18 mouse cellular contexts compared by ENCODE assay signal in genomic region chr15:5119707-5120106, GRCm38 (mm10). TPM values are rescaled to one million over a fixed set of nuclear protein-coding genes. Genes with fewer than 3 reads are reported as not detected.
A peak's percentile ranks its signal among the peaks of the same experiment; 100 is the strongest.
DNase-seq lines count a peak whose midpoint lies in the region; ATAC-seq and TF ChIP-seq lines count a peak whose summit lies in the region.
"Had no signal": no experiment of that assay in that cellular context is flagged by ENCODE, and none has a peak within 500 bp of the region (broad histone marks: within the 10 kb centered on the region; RNA-seq: fewer than 3 reads in every experiment).

No protein-coding gene starts in this region.

- H3K9me3 ChIP-seq in kidney, postnatal 0 days (replicated peaks; ENCODE audit: low read length): no peaks in the 10 kb centered on the region
- H3K9me3 ChIP-seq in CH12.LX (replicated peaks; ENCODE audit: low read length) (no peaks in the 10 kb centered on the region), MEL (replicated peaks; ENCODE audit: insufficient read depth, low read length) (no peaks in the 10 kb centered on the region)
- H3K9me3 ChIP-seq in liver, embryonic 14.5 days (ENCODE audit: control insufficient read depth, low read length): no peaks in the 10 kb centered on the region
- H3K9me3 ChIP-seq: forebrain, embryonic 15.5 days; heart, embryonic 10.5 days; kidney, embryonic 15.5 days; limb, embryonic 15.5 days had no signal

- peak; percentile 38 for DNase-seq in kidney, postnatal 0 days (ENCODE audit: low spot score)
- no peak for DNase-seq in kidney, postnatal 25 days
- DNase-seq in CH12.LX (ENCODE audit: extremely low read depth) (no peak), MEL (ENCODE audit: low read depth, low spot score) (peak; percentile 48)
- DNase-seq in liver, embryonic 14.5 days (ENCODE audit: low read depth in 3 of 3, low spot score in 3 of 3): no peak
- DNase-seq in layer of hippocampus, postnatal 10 days (ENCODE audit: low spot score in 2 of 2): no peak
- DNase-seq in yolk sac, embryonic 10.5 days (ENCODE audit: low spot score): no peak
- DNase-seq: adrenal gland, postnatal 25 days; cerebellum, postnatal 10 days; embryo, embryonic 11 days; lung, postnatal 4 days; midbrain, embryonic 14.5 days; right cerebral cortex, postnatal 25 days had no signal

- peaks cover 35% of the 10 kb centered on the region for H3K79me2 ChIP-seq in CH12.LX (replicated peaks; ENCODE audit: control insufficient read depth, extremely low read depth, insufficient read depth, poor library complexity, severe bottlenecking)
- H3K79me2 ChIP-seq in MEL (ENCODE audit: control insufficient read depth, insufficient read depth, low read length, poor library complexity): peaks cover 36% of the 10 kb centered on the region

- no peak for TF ChIP-seq EP300 in CH12.LX (IDR thresholded peaks at IDR 0.05; ENCODE audit: low read length)
- TF ChIP-seq EP300 in MEL (IDR thresholded peaks at IDR 0.05; ENCODE audit: low read depth in 1 of 2, low read length in 2 of 2): no peak
- TF ChIP-seq EP300 in liver, embryonic 14.5 days (IDR thresholded peaks at IDR 0.05; ENCODE audit: low read depth): no peak

- TF ChIP-seq RAD21 in CH12.LX (IDR thresholded peaks at IDR 0.05; ENCODE audit: low read depth, low read length) (no peak), MEL (IDR thresholded peaks at IDR 0.05; ENCODE audit: low read depth, low read length) (no peak; the same call in 1 of the 2 replicates)

- no peaks in the 10 kb centered on the region for H3K27me3 ChIP-seq in kidney, postnatal 0 days (ENCODE audit: insufficient read depth, low read length)
- H3K27me3 ChIP-seq in CH12.LX (replicated peaks) (no peaks in the 10 kb centered on the region), MEL (ENCODE audit: control insufficient read depth in 1 of 2, insufficient read depth in 2 of 2, low read length in 2 of 2) (no peaks in the 10 kb centered on the region)
- no peaks in the 10 kb centered on the region for H3K27me3 ChIP-seq in liver, embryonic 14.5 days (ENCODE audit: control insufficient read depth, insufficient read depth, low read length)
- H3K27me3 ChIP-seq: forebrain, embryonic 15.5 days; kidney, embryonic 15.5 days; limb, embryonic 15.5 days had no signal

- H3K4me3 ChIP-seq in kidney, postnatal 0 days (replicated peaks; ENCODE audit: low read depth, low read length): no peak overlapping the region
- H3K4me3 ChIP-seq in CH12.LX (replicated peaks in 1 of 3; ENCODE audit: low read depth in 2 of 3, low read length in 2 of 3, poor library complexity in 1 of 3) (no peak overlapping the region), MEL (ENCODE audit: control insufficient read depth in 1 of 2, insufficient read depth in 1 of 2, low read depth in 2 of 2, low read length in 2 of 2) (no peak overlapping the region)
- H3K4me3 ChIP-seq in liver, embryonic 14.5 days (ENCODE audit: insufficient read depth in 1 of 2, low read depth in 2 of 2, low read length in 2 of 2): no peak overlapping the region
- H3K4me3 ChIP-seq: forebrain, embryonic 15.5 days; heart, embryonic 10.5 days; kidney, embryonic 15.5 days; limb, embryonic 15.5 days had no signal

- WGBS in kidney, postnatal 0 days: 90% methylated on average over 2 of the region's 2 CpGs
- WGBS in liver, embryonic 14.5 days (ENCODE audit: insufficient replicate concordance): 78% methylated on average over 2 of the region's 2 CpGs

- no peak overlapping the region for H3K9ac ChIP-seq in kidney, postnatal 0 days (ENCODE audit: low read depth, low read length)
- H3K9ac ChIP-seq in CH12.LX (ENCODE audit: insufficient read depth, low read depth): no peak overlapping the region
- 0 out of 2 replicates have a peak overlapping the region, but pooled peaks have one; percentile 96 for H3K9ac ChIP-seq in MEL (ENCODE audit: control insufficient read depth, low read depth, low read length, poor library complexity, severe bottlenecking)
- H3K9ac ChIP-seq in liver, embryonic 14.5 days (replicated peaks): no peak overlapping the region
- H3K9ac ChIP-seq: forebrain, embryonic 15.5 days; kidney, embryonic 15.5 days; limb, embryonic 15.5 days had no signal

- no peak overlapping the region for H3K4me2 ChIP-seq in kidney, postnatal 0 days (ENCODE audit: low read length)
- no peak overlapping the region for H3K4me2 ChIP-seq in CH12.LX (ENCODE audit: insufficient read depth, low read depth, poor library complexity, severe bottlenecking)
- H3K4me2 ChIP-seq in liver, embryonic 14.5 days (ENCODE audit: low read depth): no peak overlapping the region
- H3K4me2 ChIP-seq: forebrain, embryonic 15.5 days; kidney, embryonic 15.5 days; limb, embryonic 15.5 days had no signal

- peak; percentile 53 for TF ChIP-seq CTCF in kidney, postnatal 0 days (IDR thresholded peaks at IDR 0.05; ENCODE audit: low read depth)
- TF ChIP-seq CTCF in CH12.LX (conservative IDR thresholded peaks at IDR 0.05 in 1 of 2, IDR thresholded peaks at IDR 0.05 in 1 of 2; ENCODE audit: low read depth in 2 of 2, low read length in 2 of 2) (peak in 1 of 2 experiments; percentile 20; a peak in 2 of 4 replicates), MEL (IDR thresholded peaks at IDR 0.05 in 2 of 3, conservative IDR thresholded peaks at IDR 0.05 in 1 of 3; ENCODE audit: control insufficient read depth in 1 of 3, insufficient read depth in 1 of 3, low read depth in 2 of 3, low read length in 3 of 3, poor library complexity in 1 of 3, severe bottlenecking in 1 of 3) (peak in 2 of 3 experiments; percentile 8 to 17; a peak in 1 of 6 replicates)
- TF ChIP-seq CTCF in liver, embryonic 14.5 days (IDR thresholded peaks at IDR 0.05; ENCODE audit: low read depth): peak; percentile 25

- in situ Hi-C loops in CH12.LX (cut with MboI; ENCODE audit: low pct_ligation_motif_present, low pct_unique_long_range_greater_than_20kb, low sequenced_read_pairs): loop anchor here (25.0 kb wide), 1 partner anchor 1082 kb away; the partner anchor contains the start of gene Oxct1

- no peaks in the 10 kb centered on the region for H3K4me1 ChIP-seq in kidney, postnatal 0 days (replicated peaks; ENCODE audit: insufficient read depth, low read length)
- peaks cover 3 to 31% of the 10 kb centered on the region in 2 experiments; a peak in 2 of 4 replicates for H3K4me1 ChIP-seq in CH12.LX (ENCODE audit: control insufficient read depth in 1 of 2, insufficient read depth in 2 of 2)
- H3K4me1 ChIP-seq in MEL (ENCODE audit: control insufficient read depth in 1 of 2, insufficient read depth in 2 of 2, low read length in 2 of 2): peaks cover 2 to 9% of the 10 kb centered on the region in 2 experiments; a peak in 3 of 4 replicates
- peaks cover 8 to 13% of the 10 kb centered on the region in 2 experiments for H3K4me1 ChIP-seq in liver, embryonic 14.5 days (replicated peaks; ENCODE audit: control insufficient read depth in 2 of 2, insufficient read depth in 2 of 2, low read length in 1 of 2)

- peak; percentile 13; the same call in 1 of the 2 replicates for TF ChIP-seq POLR2A in CH12.LX (IDR thresholded peaks at IDR 0.05; ENCODE audit: low read depth, low read length)
- peak in 1 of 2 experiments; percentile 62; a peak in 2 of 4 replicates for TF ChIP-seq POLR2A in MEL (IDR thresholded peaks at IDR 0.05; ENCODE audit: control insufficient read depth in 1 of 2, insufficient read depth in 1 of 2, low read depth in 1 of 2, low read length in 2 of 2, poor library complexity in 1 of 2)

- no peak for ATAC-seq in kidney, postnatal 0 days (replicated peaks; ENCODE audit: low FRiP score, low read depth)
- ATAC-seq in liver, embryonic 14.5 days (ENCODE audit: insufficient read depth): no peak
- ATAC-seq: CD4-positive, CD25-positive, alpha-beta regulatory T cell, adult 4 months; forebrain, embryonic 15.5 days had no signal

- no peak overlapping the region for H3K27ac ChIP-seq in kidney, postnatal 0 days
- H3K27ac ChIP-seq in CH12.LX (ENCODE audit: insufficient read depth, low read depth) (no peak overlapping the region), MEL (ENCODE audit: control insufficient read depth, low read depth, low read length) (peak overlapping the region; percentile 27; the same call in 1 of the 2 replicates)
- H3K27ac ChIP-seq in liver, embryonic 14.5 days: no peak overlapping the region
- H3K27ac ChIP-seq: forebrain, embryonic 15.5 days; heart, embryonic 10.5 days; kidney, embryonic 15.5 days; limb, embryonic 15.5 days had no signal

- H3K36me3 ChIP-seq in kidney, postnatal 0 days (ENCODE audit: insufficient read depth, low read length): peaks cover 36% of the 10 kb centered on the region
- H3K36me3 ChIP-seq in CH12.LX (replicated peaks in 1 of 2; ENCODE audit: control insufficient read depth in 1 of 2, insufficient read depth in 1 of 2, low read length in 1 of 2) (peaks cover 60 to 67% of the 10 kb centered on the region in 2 experiments), MEL (ENCODE audit: control insufficient read depth in 1 of 2, insufficient read depth in 2 of 2, low read length in 2 of 2) (peaks cover 25 to 34% of the 10 kb centered on the region in 2 experiments)
- H3K36me3 ChIP-seq in liver, embryonic 14.5 days (replicated peaks; ENCODE audit: control insufficient read depth, insufficient read depth, low read depth): peaks cover 62% of the 10 kb centered on the region

- dilution Hi-C loops in CH12.LX (cut with MboI; ENCODE audit: extremely low pct_ligation_motif_present, extremely low pct_unique_long_range_greater_than_20kb, low sequenced_read_pairs): no loop called here

RNA-seq across cellular contexts. Expression of gene Rpl37, which starts 3.3 kb away (rescaled TPM):
- 742 and 859 TPM in 2 replicates for polyA plus RNA-seq in kidney, postnatal 0 days (2015; fragmentation: Nextera tagmentation; extraction: Ambion mirVana)
- total RNA-seq in CH12.LX (2012; rRNA removed) (1,567 and 1,787 TPM in 2 replicates), CH12.LX (2014; rRNA removed) (914 and 1,083 TPM in 2 replicates), MEL (2012; rRNA removed) (1,625 and 1,669 TPM in 2 replicates)
- polyA plus RNA-seq in CH12.LX (2012; ENCODE audit: insufficient read length, low read depth) (646 and 928 TPM in 2 replicates), MEL (2012; ENCODE audit: insufficient read depth in 1 of 2, insufficient read length in 2 of 2, low read depth in 1 of 2, low replicate concordance in 2 of 2, missing spikeins in 1 of 2) (1,000 to 10,000 TPM in 1 of 2 experiments, 100 to 1,000 TPM in 1; 923 to 1,012 TPM)
- polyA plus RNA-seq in liver, embryonic 14.5 days (2012; rRNA removed): 259 and 884 TPM in 2 replicates
- 547 and 570 TPM in 2 replicates for polyA plus RNA-seq in liver, embryonic 14.5 days (2014; fragmentation: Nextera tagmentation; extraction: Ambion mirVana)
- 100 to 1,000 TPM; 260 to 290 TPM for total RNA-seq in layer of hippocampus, postnatal 10 days (2021)

RNA-seq across cellular contexts. Expression of gene Card6, which starts 11.4 kb away (rescaled TPM):
- 1.4 and 2.2 TPM in 2 replicates for polyA plus RNA-seq in kidney, postnatal 0 days (2015; fragmentation: Nextera tagmentation; extraction: Ambion mirVana)
- total RNA-seq in CH12.LX (2012; rRNA removed): 1.5 and 1.6 TPM in 2 replicates
- total RNA-seq in CH12.LX (2014; rRNA removed): 1.3 and 1.9 TPM in 2 replicates
- polyA plus RNA-seq in CH12.LX (2012; ENCODE audit: insufficient read length, low read depth): 3.7 and 3.9 TPM in 2 replicates
- 0.08 and 0.26 TPM in 2 replicates for total RNA-seq in MEL (2012; rRNA removed)
- under 1 TPM in 1 of 2 experiments, not detected in 1; 0.13 TPM for polyA plus RNA-seq in MEL (2012; ENCODE audit: insufficient read depth in 1 of 2, insufficient read length in 2 of 2, low read depth in 1 of 2, low replicate concordance in 2 of 2, missing spikeins in 1 of 2)
- 0.57 and 0.63 TPM in 2 replicates for polyA plus RNA-seq in liver, embryonic 14.5 days (2012; rRNA removed)
- polyA plus RNA-seq in liver, embryonic 14.5 days (2014; fragmentation: Nextera tagmentation; extraction: Ambion mirVana): 0.74 and 1.00 TPM in 2 replicates
- total RNA-seq in layer of hippocampus, postnatal 10 days (2021): 1 to 10 TPM; 1.5 to 3.2 TPM

RNA-seq across cellular contexts. Expression of gene Prkaa1, which starts 24.0 kb away (rescaled TPM):
- 19.9 and 21.0 TPM in 2 replicates for polyA plus RNA-seq in kidney, postnatal 0 days (2015; fragmentation: Nextera tagmentation; extraction: Ambion mirVana)
- total RNA-seq in CH12.LX (2012; rRNA removed) (12.6 and 13.1 TPM in 2 replicates), CH12.LX (2014; rRNA removed) (25.4 and 27.6 TPM in 2 replicates), MEL (2012; rRNA removed) (18.3 and 20.0 TPM in 2 replicates)
- polyA plus RNA-seq in CH12.LX (2012; ENCODE audit: insufficient read length, low read depth) (19.4 and 21.2 TPM in 2 replicates), MEL (2012; ENCODE audit: insufficient read depth in 1 of 2, insufficient read length in 2 of 2, low read depth in 1 of 2, low replicate concordance in 2 of 2, missing spikeins in 1 of 2) (10 to 100 TPM in 1 of 2 experiments, not detected in 1; 23.0 TPM)
- polyA plus RNA-seq in liver, embryonic 14.5 days (2012; rRNA removed): 6.6 and 8.6 TPM in 2 replicates
- 15.7 and 16.6 TPM in 2 replicates for polyA plus RNA-seq in liver, embryonic 14.5 days (2014; fragmentation: Nextera tagmentation; extraction: Ambion mirVana)
- total RNA-seq in layer of hippocampus, postnatal 10 days (2021): 10 to 100 TPM; 19.9 to 21.3 TPM

RNA-seq across cellular contexts. Expression of gene C7, which starts 56.2 kb away (rescaled TPM):
- polyA plus RNA-seq in kidney, postnatal 0 days (2015; fragmentation: Nextera tagmentation; extraction: Ambion mirVana): 0.32 and 0.50 TPM in 2 replicates
- total RNA-seq in CH12.LX (2012; rRNA removed): 0.04 TPM in 1 of 2 replicates, not detected in the other
- total RNA-seq in CH12.LX (2014; rRNA removed): 0.11 TPM in 1 of 2 replicates, not detected in the other
- 0.09 and 0.10 TPM in 2 replicates for polyA plus RNA-seq in CH12.LX (2012; ENCODE audit: insufficient read length, low read depth)
- total RNA-seq in MEL (2012; rRNA removed): not detected in 2 replicates
- polyA plus RNA-seq in MEL (2012; ENCODE audit: insufficient read depth in 1 of 2, insufficient read length in 2 of 2, low read depth in 1 of 2, low replicate concordance in 2 of 2, missing spikeins in 1 of 2): not detected
- polyA plus RNA-seq in liver, embryonic 14.5 days (2012; rRNA removed): 0.01 TPM in 1 of 2 replicates, not detected in the other
- 0.06 TPM in 1 of 2 replicates, not detected in the other for polyA plus RNA-seq in liver, embryonic 14.5 days (2014; fragmentation: Nextera tagmentation; extraction: Ambion mirVana)
- total RNA-seq in layer of hippocampus, postnatal 10 days (2021): under 1 TPM; 0.11 to 0.18 TPM
- polyA plus RNA-seq: CD4-positive, CD25-positive, alpha-beta regulatory T cell, adult 4 months had no signal

Comparison
In these comparisons a context has a peak if more than half of its experiments do, and no peak if none do; other contexts are left out.
1. DNase-seq: peak in kidney, postnatal 0 days (single experiment) and MEL (single experiment); none in kidney, postnatal 25 days (0 of 2), CH12.LX (single experiment), liver, embryonic 14.5 days (0 of 3), layer of hippocampus, postnatal 10 days (0 of 2) and yolk sac, embryonic 10.5 days (single experiment).